Mouse (Mus musculus): Measurements from ENCODE around the gene Foxr1. TPM values are rescaled to one million over a fixed set of nuclear protein-coding genes. Genes with fewer than 3 reads are reported as not detected.

Gene Foxr1
- total RNA-seq, 2 experiments from 2014 or later, result not detected

GRCm38 (mm10) chr9:44483510-44484044, 42.6 kb upstream of the Foxr1 start:
- intact Hi-C loops (cut with DNase I), result loop anchor here (1.0 kb wide), 1 partner anchor 16 kb away; no protein-coding TSS in a partner anchor
- peak; percentile 82 for DNase-seq
- no peak for TF ChIP-seq CTCF (IDR thresholded peaks at IDR 0.05)
- Histone ChIP-seq H3K27ac (peak overlapping the region; percentile 97), H3K4me3 (peak overlapping the region; percentile 100)

- peak; percentile 65 for DNase-seq
- TF ChIP-seq CTCF (IDR thresholded peaks at IDR 0.05), result no peak
- peak overlapping the region; percentile 97 for H3K27ac ChIP-seq
- peak overlapping the region; percentile 100 for H3K4me3 ChIP-seq
- intact Hi-C loops (cut with DNase I), result loop anchor here (1.0 kb wide), 1 partner anchor 16 kb away; no protein-coding TSS in a partner anchor
Observed at GRCm38 (mm10) chr9:44483041-44483509, 42.1 kb upstream of the Foxr1 start.

- TF ChIP-seq CTCF (IDR thresholded peaks at IDR 0.05), result peak; percentile 89
- intact Hi-C loops (cut with DNase I), result no loop called here
Observed at GRCm38 (mm10) chr9:44482552-44482951, 41.6 kb upstream of the Foxr1 start, which contains the start of gene Bcl9l. Gene Bcl9l, plus strand, starts transcription at chr9:44482825.

GRCm38 (mm10) chr9:44482112-44482511, 41.2 kb upstream of the Foxr1 start:
- no peak for DNase-seq
- no peak for TF ChIP-seq CTCF (IDR thresholded peaks at IDR 0.05)
- H3K4me3 ChIP-seq, result peak overlapping the region; percentile 100
- intact Hi-C loops (cut with DNase I), result no loop called here
- H3K27ac ChIP-seq, result peak overlapping the region; percentile 97

More at GRCm38 (mm10) chr9:44482552-44482951, 41.6 kb upstream of the Foxr1 start, which contains the start of gene Bcl9l:
- Histone ChIP-seq H3K4me3 (peak within 1 kb of the TSS; percentile 100), H3K27ac (peak within 1 kb of the TSS; percentile 97)
- peak; percentile 96 for DNase-seq

- H3K4me3 ChIP-seq, result peak overlapping the region; percentile 81
- H3K27ac ChIP-seq, result peak overlapping the region; percentile 95
- peak; percentile 93 for TF ChIP-seq CTCF (IDR thresholded peaks at IDR 0.05)
- DNase-seq, result peak; percentile 93
- intact Hi-C loops (cut with DNase I), result loop anchor here (1.0 kb wide), 2 partner anchors 22 to 125 kb away; no protein-coding TSS in a partner anchor
Observed at GRCm38 (mm10) chr9:44479628-44480428, 38.9 kb upstream of the Foxr1 start.

- peak; percentile 90 for DNase-seq
- peak; percentile 23; the same call in 1 of the 2 replicates for TF ChIP-seq CTCF (IDR thresholded peaks at IDR 0.05)
- intact Hi-C loops (cut with DNase I), result no loop called here
- peak overlapping the region; percentile 81 for H3K4me3 ChIP-seq
- H3K27ac ChIP-seq, result peak overlapping the region; percentile 95
Observed at GRCm38 (mm10) chr9:44478959-44479605, 38.1 kb upstream of the Foxr1 start.

GRCm38 (mm10) chr9:44478229-44478921, 37.4 kb upstream of the Foxr1 start:
- intact Hi-C loops (cut with DNase I), result no loop called here
- H3K4me3 ChIP-seq, result peak overlapping the region; percentile 81
- peak; percentile 34 for DNase-seq
- no peak for TF ChIP-seq CTCF (IDR thresholded peaks at IDR 0.05)
- H3K27ac ChIP-seq, result peak overlapping the region; percentile 95

- DNase-seq, result peak; percentile 62
- H3K27ac ChIP-seq, result peak overlapping the region; percentile 95
Observed at GRCm38 (mm10) chr9:44477339-44478228, 36.6 kb upstream of the Foxr1 start.

GRCm38 (mm10) chr9:44475936-44476335, 35.0 kb upstream of the Foxr1 start:
- Histone ChIP-seq H3K27ac (no peak overlapping the region), H3K4me3 (no peak overlapping the region)
- TF ChIP-seq CTCF (IDR thresholded peaks at IDR 0.05), result peak; percentile 36; the same call in 1 of the 2 replicates
- DNase-seq, result no peak
- intact Hi-C loops (cut with DNase I), result loop anchor here (2.0 kb wide), 1 partner anchor 21 kb away; the partner anchor contains the start of gene Upk2

More at GRCm38 (mm10) chr9:44477339-44478228, 36.6 kb upstream of the Foxr1 start:
- intact Hi-C loops (cut with DNase I), result no loop called here
- TF ChIP-seq CTCF (IDR thresholded peaks at IDR 0.05), result peak; percentile 93; the same call in 1 of the 2 replicates
- H3K4me3 ChIP-seq, result peak overlapping the region; percentile 81

- intact Hi-C loops (cut with DNase I), result loop anchor here (2.0 kb wide), 1 partner anchor 20 kb away; the partner anchor contains the start of gene Upk2
- Histone ChIP-seq H3K27ac (peak overlapping the region; percentile 90), H3K4me3 (no peak overlapping the region)
- TF ChIP-seq CTCF (IDR thresholded peaks at IDR 0.05), result no peak
- DNase-seq, result peak; percentile 93
Observed at GRCm38 (mm10) chr9:44474327-44474726, 33.4 kb upstream of the Foxr1 start.

- Histone ChIP-seq H3K4me3 (no peak overlapping the region), H3K27ac (peak overlapping the region; percentile 90)
- no peak for DNase-seq
- TF ChIP-seq CTCF (IDR thresholded peaks at IDR 0.05), result peak; percentile 33; the same call in 1 of the 2 replicates
- intact Hi-C loops (cut with DNase I), result no loop called here
Observed at GRCm38 (mm10) chr9:44473184-44473583, 32.2 kb upstream of the Foxr1 start.

Data from gastrocnemius, adult 2 months (tissue).